Mouse (Mus musculus): ENCODE data around the gene Phldb3. TPM values are rescaled to one million over a fixed set of nuclear protein-coding genes. Genes with fewer than 3 reads are reported as not detected.

Phldb3 gene
- total RNA-seq, 2 experiments from 2014 or later = 0.37 to 0.60 TPM

- no peak for DNase-seq (ENCODE audit: low spot score in 2 of 2)
Measured at GRCm38 (mm10) chr7:24630116-24630880, 19.7 kb downstream of the Phldb3 start.

- DNase-seq (ENCODE audit: low spot score in 2 of 2) = no peak
Measured at GRCm38 (mm10) chr7:24636264-24636663, 25.7 kb downstream of the Phldb3 start, which contains the start of gene Lypd3. Gene Lypd3 (plus strand): TSS chr7:24636550.

GRCm38 (mm10) chr7:24637046-24637445, 26.5 kb downstream of the Phldb3 start:
- no peak for DNase-seq (ENCODE audit: low spot score in 2 of 2)

- DNase-seq (ENCODE audit: low spot score in 2 of 2) = no peak
Measured at GRCm38 (mm10) chr7:24638026-24638856, 27.7 kb downstream of the Phldb3 start.

DNA sequence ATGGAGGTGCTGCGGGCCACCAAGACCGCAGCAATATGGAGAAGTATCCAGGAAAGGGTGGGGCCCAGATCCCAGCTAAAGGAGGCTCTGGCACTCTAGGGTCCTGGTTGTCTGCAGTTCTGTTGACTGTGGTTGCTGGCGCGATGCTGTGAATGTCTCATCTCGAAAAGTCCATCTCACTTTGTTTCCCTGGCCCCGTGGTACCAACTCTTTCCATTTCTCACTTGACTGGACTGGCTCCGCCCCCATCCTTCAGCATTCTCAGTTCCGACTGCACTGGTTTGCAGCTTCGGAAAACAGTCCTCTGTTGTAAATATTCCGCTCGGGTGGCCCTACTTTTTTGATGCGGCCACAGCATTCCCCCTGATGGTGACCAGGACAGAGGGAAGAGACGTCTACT, 29.9 kb downstream of the Phldb3 start:
- DNase-seq (ENCODE audit: low spot score in 2 of 2) = no peak

GRCm38 (mm10) chr7:24642491-24642890, 31.9 kb downstream of the Phldb3 start:
- peak; percentile 61 to 63 for DNase-seq (ENCODE audit: low spot score in 2 of 2)

DNA sequence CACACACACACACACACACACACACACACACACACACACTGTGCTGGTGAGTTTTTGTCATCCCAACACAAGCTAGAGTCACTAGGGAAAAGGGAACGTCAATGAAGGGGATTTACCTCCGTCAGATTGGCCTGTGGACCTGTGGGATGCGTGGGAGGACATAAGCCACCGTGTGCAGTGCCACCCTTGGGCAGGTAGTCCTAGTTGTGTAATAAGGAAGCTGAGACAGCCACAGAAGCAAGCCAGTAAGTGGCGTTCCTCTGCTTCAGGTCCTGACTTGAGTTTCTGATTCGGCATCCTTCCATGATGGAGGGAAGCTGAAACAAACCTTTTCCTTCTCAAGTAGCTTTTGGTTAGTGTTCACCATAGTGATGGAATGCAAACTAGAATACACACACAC, 33.9 kb downstream of the Phldb3 start:
- no peak for DNase-seq (ENCODE audit: low spot score in 2 of 2)

DNA sequence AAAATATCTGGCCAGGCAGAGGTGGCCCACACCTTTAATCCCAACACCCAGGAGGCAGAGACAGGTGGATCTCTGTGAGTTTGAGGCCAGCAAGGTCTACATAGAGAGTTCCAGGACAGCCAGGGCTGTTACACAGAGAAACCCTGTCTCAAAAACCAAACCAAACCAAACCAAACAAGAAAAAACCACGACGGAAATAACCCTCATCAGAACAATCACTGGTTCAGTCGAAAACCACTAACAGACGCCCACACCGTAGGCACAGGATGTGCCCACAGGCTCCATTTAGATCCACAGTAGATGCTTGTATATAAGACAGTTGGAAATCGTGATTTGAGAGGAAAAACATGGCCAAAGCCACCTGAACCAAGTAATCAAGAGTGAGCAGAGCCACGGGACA, 34.4 kb downstream of the Phldb3 start:
- DNase-seq (ENCODE audit: low spot score in 2 of 2) = no peak

GRCm38 (mm10) chr7:24646486-24646885, 35.9 kb downstream of the Phldb3 start:
- DNase-seq (ENCODE audit: low spot score in 2 of 2) = no peak

DNA sequence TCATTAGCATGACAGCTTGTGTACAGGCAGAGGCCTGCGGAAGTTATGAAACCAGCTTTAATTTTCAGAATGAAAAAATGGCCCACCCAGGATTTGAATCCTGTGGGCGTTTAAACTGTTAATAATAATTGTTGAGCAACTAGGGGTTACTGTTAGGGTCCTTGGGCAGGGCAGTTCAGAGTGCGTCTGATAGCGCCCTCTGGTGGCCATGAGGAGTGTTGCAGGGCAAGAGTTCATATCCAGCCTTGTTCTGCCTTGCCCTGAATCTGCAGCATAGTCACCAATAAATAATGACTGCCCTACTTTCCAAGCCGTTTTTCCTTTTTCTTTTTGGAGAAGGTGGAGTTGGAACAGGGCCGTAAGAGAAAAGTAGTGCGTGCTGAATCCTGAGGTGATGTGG, 43.1 kb downstream of the Phldb3 start:
- peak; percentile 50 to 67 for DNase-seq (ENCODE audit: low spot score in 2 of 2)

DNA sequence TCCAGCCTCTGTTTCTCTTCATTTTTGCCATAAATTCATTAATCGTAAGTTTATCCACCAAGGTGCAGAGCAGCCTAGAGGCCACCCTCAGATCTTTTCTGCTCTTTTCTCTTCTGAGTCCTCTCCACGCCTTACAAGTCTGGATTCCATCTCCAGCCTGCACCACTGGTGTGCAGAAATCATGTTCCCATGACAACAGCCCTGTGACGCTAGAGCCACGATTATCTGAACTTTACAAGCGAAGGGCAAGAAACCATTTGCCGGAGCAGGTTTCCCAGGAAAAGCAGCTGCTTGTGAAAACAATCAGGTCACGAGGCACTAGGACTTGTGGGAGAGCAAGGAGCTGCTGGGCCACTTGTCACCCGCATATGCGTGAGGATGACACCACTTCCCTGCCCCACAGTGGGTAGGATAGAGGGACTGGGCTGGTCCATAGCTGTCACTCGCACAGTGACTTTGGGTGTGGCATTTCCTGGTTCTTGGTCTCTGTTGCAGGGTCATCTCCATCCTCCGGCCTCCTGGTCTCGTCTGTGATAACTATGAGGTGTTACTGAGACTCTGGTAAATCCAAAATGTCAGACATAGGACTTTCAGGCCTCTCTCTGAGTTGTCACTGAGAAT, 49.3 kb downstream of the Phldb3 start:
- no peak for DNase-seq (ENCODE audit: low spot score in 2 of 2)

- DNase-seq (ENCODE audit: low spot score in 2 of 2) = no peak
Measured at GRCm38 (mm10) chr7:24661118-24661904, 50.7 kb downstream of the Phldb3 start.

- DNase-seq (ENCODE audit: low spot score in 2 of 2) = peak; percentile 78 to 79
Measured at GRCm38 (mm10) chr7:24662575-24662974, 52.0 kb downstream of the Phldb3 start.

GRCm38 (mm10) chr7:24664301-24664700, 53.7 kb downstream of the Phldb3 start:
- DNase-seq (ENCODE audit: low spot score in 2 of 2) = no peak

DNA sequence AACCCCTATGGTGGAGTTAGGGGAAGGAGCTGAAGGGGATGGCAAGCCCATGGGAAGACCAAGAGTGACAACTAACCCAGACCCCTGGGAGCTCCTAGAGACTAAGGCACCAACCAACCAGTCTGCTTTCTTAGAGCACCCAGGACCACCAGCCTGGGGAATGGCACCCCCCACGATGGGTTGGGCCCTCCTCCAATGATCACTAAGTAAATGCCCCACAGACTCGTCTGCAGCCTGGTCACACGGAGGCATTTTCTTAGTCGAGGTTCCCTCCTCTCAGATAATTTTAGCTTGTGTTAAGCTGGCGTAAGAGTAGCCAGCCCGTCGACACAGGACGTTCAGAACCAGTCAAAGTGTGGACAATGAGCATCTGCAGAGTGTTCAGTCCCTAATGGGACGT, 54.4 kb downstream of the Phldb3 start:
- no peak for DNase-seq (ENCODE audit: low spot score in 2 of 2)

DNA sequence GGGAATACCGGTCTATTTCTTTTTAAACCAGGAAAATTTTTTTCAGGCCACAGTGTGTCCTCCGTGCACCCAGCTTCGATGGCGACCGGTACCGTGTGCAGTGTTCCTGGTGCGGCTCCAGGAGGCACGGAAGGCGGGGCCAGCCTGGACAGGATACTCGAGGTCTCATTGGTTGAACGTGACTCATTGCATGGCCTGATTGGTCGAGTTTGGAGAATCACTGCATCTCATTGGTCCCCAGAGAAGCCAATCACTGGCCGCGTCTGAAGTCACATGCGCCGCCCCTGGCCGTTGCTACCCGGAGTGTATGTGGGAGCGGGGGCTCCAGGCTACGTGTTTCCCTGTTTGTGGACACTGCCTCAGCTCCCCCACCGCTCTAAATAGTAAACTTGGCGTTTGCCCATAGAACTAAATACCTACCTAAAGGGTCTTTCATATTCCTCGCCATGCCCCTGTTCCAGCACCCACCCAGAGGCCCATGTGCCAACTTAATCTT, 61.4 kb downstream of the Phldb3 start:
- no peak for DNase-seq (ENCODE audit: low spot score in 2 of 2)

GRCm38 (mm10) chr7:24676575-24676974, 66.0 kb downstream of the Phldb3 start, which contains the start of gene Tex101:
Gene Tex101 (minus strand): TSS chr7:24676675.
- DNase-seq (ENCODE audit: low spot score in 2 of 2) = no peak
